Mouse (Mus musculus): ENCODE measurements at regions not wholly inside any gene's neighbourhood (a gene's known extent, or its start where the extent isn't known, plus 50 kb on each side); places are given as distances from the start of the nearest gene placed in this dataset.
"Not testable (repeated sequence)": the region's sequence is repeated elsewhere in the genome, so short reads cannot be mapped to it uniquely, and the experiment has no call there.

GRCm38 (mm10) chr1:194396754-194397460 is 221.1 kb upstream of the Plxna2 start:
- Histone ChIP-seq H3K4me3 (ENCODE audit: insufficient read depth, low read length) (no peak overlapping the region), H3K27ac (ENCODE audit: insufficient read depth, low read length) (no peak overlapping the region), H3K4me1 (ENCODE audit: control insufficient read depth, insufficient read depth, low read length) (no peaks in the 10 kb centered on the region)
- TF ChIP-seq POLR2A (IDR thresholded peaks at IDR 0.05; ENCODE audit: extremely low read depth, insufficient read depth, low read length) (no peak), CTCF (IDR thresholded peaks at IDR 0.05; ENCODE audit: extremely low read depth, insufficient read depth, low read length) (no peak)

- Histone ChIP-seq H3K4me3 (ENCODE audit: insufficient read depth, low read length) (no peak overlapping the region), H3K4me1 (ENCODE audit: control insufficient read depth, insufficient read depth, low read length) (no peaks in the 10 kb centered on the region), H3K27ac (ENCODE audit: insufficient read depth, low read length) (no peak overlapping the region)
- no peak for TF ChIP-seq CTCF (IDR thresholded peaks at IDR 0.05; ENCODE audit: extremely low read depth, insufficient read depth, low read length)
- no peak for TF ChIP-seq POLR2A (IDR thresholded peaks at IDR 0.05; ENCODE audit: extremely low read depth, insufficient read depth, low read length)
Measured at GRCm38 (mm10) chr1:194393720-194394119, 224.3 kb upstream of the Plxna2 start.

- Histone ChIP-seq H3K4me3 (ENCODE audit: insufficient read depth, low read length) (no peak overlapping the region), H3K4me1 (ENCODE audit: control insufficient read depth, insufficient read depth, low read length) (no peaks in the 10 kb centered on the region), H3K27ac (ENCODE audit: insufficient read depth, low read length) (no peak overlapping the region)
- TF ChIP-seq CTCF (IDR thresholded peaks at IDR 0.05; ENCODE audit: extremely low read depth, insufficient read depth, low read length) = no peak
- no peak for TF ChIP-seq POLR2A (IDR thresholded peaks at IDR 0.05; ENCODE audit: extremely low read depth, insufficient read depth, low read length)
Measured at GRCm38 (mm10) chr1:194390202-194390601, 227.8 kb upstream of the Plxna2 start.

GRCm38 (mm10) chr1:194378135-194378534 is 239.9 kb upstream of the Plxna2 start:
- no peak for TF ChIP-seq POLR2A (IDR thresholded peaks at IDR 0.05; ENCODE audit: extremely low read depth, insufficient read depth, low read length)
- no peak for TF ChIP-seq CTCF (IDR thresholded peaks at IDR 0.05; ENCODE audit: extremely low read depth, insufficient read depth, low read length)

GRCm38 (mm10) chr1:194373511-194373910 is 244.5 kb upstream of the Plxna2 start:
- not testable (repeated sequence) for H3K4me3 ChIP-seq (ENCODE audit: insufficient read depth, low read length); H3K27ac ChIP-seq (ENCODE audit: insufficient read depth, low read length); H3K4me1 ChIP-seq (ENCODE audit: control insufficient read depth, insufficient read depth, low read length)

More at GRCm38 (mm10) chr1:194378135-194378534, 239.9 kb upstream of the Plxna2 start:
- Histone ChIP-seq H3K27ac (ENCODE audit: insufficient read depth, low read length) (no peak overlapping the region), H3K4me3 (ENCODE audit: insufficient read depth, low read length) (no peak overlapping the region), H3K4me1 (ENCODE audit: control insufficient read depth, insufficient read depth, low read length) (no peaks in the 10 kb centered on the region)

- TF ChIP-seq CTCF (IDR thresholded peaks at IDR 0.05; ENCODE audit: extremely low read depth, insufficient read depth, low read length) (no peak), POLR2A (IDR thresholded peaks at IDR 0.05; ENCODE audit: extremely low read depth, insufficient read depth, low read length) (no peak)
- Histone ChIP-seq H3K4me3 (ENCODE audit: insufficient read depth, low read length) (no peak overlapping the region), H3K4me1 (ENCODE audit: control insufficient read depth, insufficient read depth, low read length) (no peaks in the 10 kb centered on the region), H3K27ac (ENCODE audit: insufficient read depth, low read length) (no peak overlapping the region)
Measured at GRCm38 (mm10) chr1:194363917-194364316, 254.1 kb upstream of the Plxna2 start.

GRCm38 (mm10) chr1:194363129-194363768 is 254.8 kb upstream of the Plxna2 start:
- H3K4me3 ChIP-seq (ENCODE audit: insufficient read depth, low read length) = no peak overlapping the region
- no peaks in the 10 kb centered on the region for H3K4me1 ChIP-seq (ENCODE audit: control insufficient read depth, insufficient read depth, low read length)
- TF ChIP-seq POLR2A (IDR thresholded peaks at IDR 0.05; ENCODE audit: extremely low read depth, insufficient read depth, low read length) = no peak
- H3K27ac ChIP-seq (ENCODE audit: insufficient read depth, low read length) = no peak overlapping the region

- Histone ChIP-seq H3K4me1 (ENCODE audit: control insufficient read depth, insufficient read depth, low read length) (no peaks in the 10 kb centered on the region), H3K27ac (ENCODE audit: insufficient read depth, low read length) (no peak overlapping the region), H3K4me3 (ENCODE audit: insufficient read depth, low read length) (no peak overlapping the region)
- TF ChIP-seq POLR2A (IDR thresholded peaks at IDR 0.05; ENCODE audit: extremely low read depth, insufficient read depth, low read length) (no peak), CTCF (IDR thresholded peaks at IDR 0.05; ENCODE audit: extremely low read depth, insufficient read depth, low read length) (no peak)
Measured at GRCm38 (mm10) chr1:194362298-194362697, 255.7 kb upstream of the Plxna2 start.

- Histone ChIP-seq H3K4me1 (ENCODE audit: control insufficient read depth, insufficient read depth, low read length) (no peaks in the 10 kb centered on the region), H3K4me3 (ENCODE audit: insufficient read depth, low read length) (no peak overlapping the region), H3K27ac (ENCODE audit: insufficient read depth, low read length) (no peak overlapping the region)
- no peak for TF ChIP-seq CTCF (IDR thresholded peaks at IDR 0.05; ENCODE audit: extremely low read depth, insufficient read depth, low read length)
- no peak for TF ChIP-seq POLR2A (IDR thresholded peaks at IDR 0.05; ENCODE audit: extremely low read depth, insufficient read depth, low read length)
Measured at GRCm38 (mm10) chr1:194361316-194361715, 256.7 kb upstream of the Plxna2 start.

- TF ChIP-seq POLR2A (IDR thresholded peaks at IDR 0.05; ENCODE audit: extremely low read depth, insufficient read depth, low read length) (no peak), CTCF (IDR thresholded peaks at IDR 0.05; ENCODE audit: extremely low read depth, insufficient read depth, low read length) (no peak)
- no peak overlapping the region for H3K4me3 ChIP-seq (ENCODE audit: insufficient read depth, low read length)
- no peak overlapping the region for H3K27ac ChIP-seq (ENCODE audit: insufficient read depth, low read length)
- no peaks in the 10 kb centered on the region for H3K4me1 ChIP-seq (ENCODE audit: control insufficient read depth, insufficient read depth, low read length)
Measured at GRCm38 (mm10) chr1:194354332-194355120, 263.5 kb upstream of the Plxna2 start.

Data from cortical plate, adult 2 months (tissue).